In the genomic region with DNA sequence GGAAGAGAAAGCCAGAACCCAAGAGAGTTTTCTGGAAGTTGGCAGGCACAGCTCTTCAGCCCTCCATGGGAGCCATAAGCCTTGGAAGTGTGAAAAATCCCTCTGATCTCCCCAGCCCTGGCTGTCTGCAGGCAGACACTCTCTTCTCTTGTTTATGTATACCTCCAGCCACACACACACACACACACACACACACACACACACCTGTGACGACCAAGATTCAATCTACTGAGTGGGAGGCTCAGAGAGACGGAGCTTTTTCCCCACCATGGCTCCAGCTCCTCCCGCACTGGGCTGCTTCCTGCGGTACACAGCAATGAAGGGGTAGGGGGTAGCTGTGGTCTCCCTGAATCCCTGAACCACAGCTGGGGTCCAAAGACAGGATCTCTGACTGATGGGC, we compare ENCODE assay signal across 8 mouse cellular contexts. TPM values are rescaled to one million over a fixed set of nuclear protein-coding genes. Genes with fewer than 3 reads are reported as not detected.
DNase-seq lines count a peak whose midpoint lies in the region; ATAC-seq lines count a peak whose summit lies in the region.

No protein-coding gene starts in this region.

- no peak for DNase-seq in heart, adult 8-10 months (ENCODE audit: low spot score)
- DNase-seq in intestine, embryonic 14.5 days (ENCODE audit: low spot score): no peak
- DNase-seq in adrenal gland, adult 8-10 months: no peak
- DNase-seq in urinary bladder, adult 18-20 months (ENCODE audit: low spot score in 2 of 2): no peak
- no peak for DNase-seq in ovary, postnatal 10 days (ENCODE audit: low spot score)

- H3K27ac ChIP-seq in heart, embryonic 13.5 days (replicated peaks): peak overlapping the region; percentile 3; the same call in 1 of the 2 replicates
- H3K27ac ChIP-seq in embryonic facial prominence, embryonic 12.5 days: peak overlapping the region; percentile 5; the same call in 1 of the 2 replicates
- no peak overlapping the region for H3K27ac ChIP-seq in intestine, embryonic 14.5 days (ENCODE audit: low read depth)
- H3K27ac ChIP-seq in midbrain, embryonic 16.5 days (ENCODE audit: low read length): peak overlapping the region; percentile 77; the same call in 1 of the 2 replicates

- ATAC-seq in heart, embryonic 13.5 days (ENCODE audit: extremely low read depth, insufficient number of reproducible peaks, low FRiP score, low TSS enrichment): no peak
- no peak for ATAC-seq in embryonic facial prominence, embryonic 12.5 days (ENCODE audit: insufficient number of reproducible peaks, insufficient read depth, low FRiP score, low TSS enrichment)
- no peak for ATAC-seq in intestine, embryonic 14.5 days (replicated peaks; ENCODE audit: low FRiP score, low TSS enrichment, low read depth)
- ATAC-seq in midbrain, embryonic 16.5 days: no peak

- peaks cover 14% of the 10 kb centered on the region; the same call in 1 of the 2 replicates for H3K36me3 ChIP-seq in heart, embryonic 13.5 days
- H3K36me3 ChIP-seq in embryonic facial prominence, embryonic 12.5 days: no peaks in the 10 kb centered on the region; the same call in 1 of the 2 replicates
- H3K36me3 ChIP-seq in intestine, embryonic 14.5 days (ENCODE audit: control insufficient read depth, insufficient read depth, low read length): 0 out of 2 replicates have a peak, but pooled peaks cover 7% of the 10 kb centered on the region
- no peaks in the 10 kb centered on the region for H3K36me3 ChIP-seq in midbrain, embryonic 16.5 days (ENCODE audit: control insufficient read depth, insufficient read depth, low read length)

- H3K9ac ChIP-seq in heart, embryonic 13.5 days: peak overlapping the region; percentile 96
- peak overlapping the region; percentile 94 for H3K9ac ChIP-seq in embryonic facial prominence, embryonic 12.5 days
- peak overlapping the region; percentile 46 for H3K9ac ChIP-seq in intestine, embryonic 14.5 days (ENCODE audit: low read length)
- H3K9ac ChIP-seq in midbrain, embryonic 16.5 days (ENCODE audit: low read depth, low read length): no peak overlapping the region

- H3K4me3 ChIP-seq in heart, embryonic 13.5 days: peak overlapping the region; percentile 90
- peak overlapping the region; percentile 82 for H3K4me3 ChIP-seq in embryonic facial prominence, embryonic 12.5 days
- H3K4me3 ChIP-seq in intestine, embryonic 14.5 days (ENCODE audit: low read depth, low read length): peak overlapping the region; percentile 83
- H3K4me3 ChIP-seq in midbrain, embryonic 16.5 days (ENCODE audit: low read depth, low read length): peak overlapping the region; percentile 51; the same call in 1 of the 2 replicates

- peak overlapping the region; percentile 93 for H3K4me2 ChIP-seq in heart, embryonic 13.5 days
- H3K4me2 ChIP-seq in embryonic facial prominence, embryonic 12.5 days (replicated peaks): peak overlapping the region; percentile 84
- peak overlapping the region; percentile 73 for H3K4me2 ChIP-seq in intestine, embryonic 14.5 days (ENCODE audit: low read length)
- H3K4me2 ChIP-seq in midbrain, embryonic 16.5 days (ENCODE audit: low read length): peak overlapping the region; percentile 96

- 40% methylated on average over 4 of the region's 4 CpGs for WGBS in heart, embryonic 13.5 days
- 40% methylated on average over 4 of the region's 4 CpGs for WGBS in embryonic facial prominence, embryonic 12.5 days
- 25% methylated on average over 4 of the region's 4 CpGs for WGBS in intestine, embryonic 14.5 days
- 48% methylated on average over 4 of the region's 4 CpGs for WGBS in midbrain, embryonic 16.5 days

- peaks cover 65% of the 10 kb centered on the region for H3K4me1 ChIP-seq in heart, embryonic 13.5 days
- H3K4me1 ChIP-seq in embryonic facial prominence, embryonic 12.5 days: peaks cover 48% of the 10 kb centered on the region
- H3K4me1 ChIP-seq in intestine, embryonic 14.5 days (replicated peaks; ENCODE audit: control insufficient read depth, insufficient read depth, low read length): peaks cover 33% of the 10 kb centered on the region
- peaks cover 6% of the 10 kb centered on the region for H3K4me1 ChIP-seq in midbrain, embryonic 16.5 days (ENCODE audit: control insufficient read depth, insufficient read depth, low read length)

- no peaks in the 10 kb centered on the region for H3K9me3 ChIP-seq in heart, embryonic 13.5 days
- no peaks in the 10 kb centered on the region for H3K9me3 ChIP-seq in embryonic facial prominence, embryonic 12.5 days
- no peaks in the 10 kb centered on the region for H3K9me3 ChIP-seq in intestine, embryonic 14.5 days (ENCODE audit: control insufficient read depth, low read length)
- no peaks in the 10 kb centered on the region for H3K9me3 ChIP-seq in midbrain, embryonic 16.5 days (replicated peaks; ENCODE audit: control insufficient read depth, low read length, poor library complexity, severe bottlenecking)

- H3K27me3 ChIP-seq in heart, embryonic 13.5 days (replicated peaks): no peaks in the 10 kb centered on the region
- no peaks in the 10 kb centered on the region for H3K27me3 ChIP-seq in embryonic facial prominence, embryonic 12.5 days
- no peaks in the 10 kb centered on the region for H3K27me3 ChIP-seq in intestine, embryonic 14.5 days (replicated peaks; ENCODE audit: control insufficient read depth, insufficient read depth, low read length)
- H3K27me3 ChIP-seq in midbrain, embryonic 16.5 days (ENCODE audit: control insufficient read depth, insufficient read depth, low read depth, low read length): no peaks in the 10 kb centered on the region

RNA-seq across cellular contexts. Expression of a gene that starts 2.4 kb away (rescaled TPM):
- polyA plus RNA-seq in heart, embryonic 13.5 days (2015; fragmentation: Nextera tagmentation; extraction: Ambion mirVana): 20.8 and 22.6 TPM in 2 replicates
- total RNA-seq in heart, adult 8-10 months (2022): 10 to 100 TPM; 28.3 to 37.1 (median 32.0) TPM
- 47.3 and 47.4 TPM in 2 replicates for polyA plus RNA-seq in embryonic facial prominence, embryonic 12.5 days (2016; fragmentation: Nextera tagmentation; extraction: Ambion mirVana)
- polyA plus RNA-seq in intestine, embryonic 14.5 days (2014; fragmentation: Nextera tagmentation; extraction: Ambion mirVana): 32.8 and 33.6 TPM in 2 replicates
- 11.0 and 12.2 TPM in 2 replicates for polyA plus RNA-seq in midbrain, embryonic 16.5 days (2015; fragmentation: Nextera tagmentation; extraction: Ambion mirVana)
- 10 to 100 TPM; 17.8 to 25.0 (median 21.1) TPM for total RNA-seq in adrenal gland, adult 8-10 months (2022)
